Mouse (Mus musculus) liver, embryonic 12.5 days (tissue): Measurements from ENCODE around the gene Borcs8. TPM values are rescaled to one million over a fixed set of nuclear protein-coding genes. Genes with fewer than 3 reads are reported as not detected.

Experiments used
- ATAC-seq: fragments of 200-750 bp; cut with Nextera tagmentation; 2 replicates; pipeline ENCODE4 v1.8.0; 2017; ENCODE audit warnings: moderate number of reproducible peaks, mild to moderate bottlenecking, moderate library complexity
- H3K27ac ChIP-seq: fragments of 300-500 bp; sonication (generic); 2 replicates; pipeline ENCODE4 v1.5.1; 2016; ENCODE audit warnings: mild to moderate bottlenecking
- H3K27me3 ChIP-seq: fragments of 300-500 bp; sonication (generic); replicated peaks from 2 replicates; pipeline ENCODE4 v1.6.1; 2016; ENCODE audit warnings: mild to moderate bottlenecking, moderate library complexity
- H3K36me3 ChIP-seq: fragments of 300-500 bp; sonication (generic); 2 replicates; pipeline ENCODE4 v1.6.1; 2016; ENCODE audit warnings: mild to moderate bottlenecking, moderate library complexity
- H3K4me1 ChIP-seq: fragments of 300-500 bp; sonication (generic); 2 replicates; pipeline ENCODE4 v1.6.1; 2016
- H3K4me2 ChIP-seq: fragments of 300-500 bp; sonication (generic); 2 replicates; pipeline ENCODE4 v1.6.1; 2016; ENCODE audit warnings: mild to moderate bottlenecking, moderate library complexity
- H3K4me3 ChIP-seq: fragments of 300-500 bp; sonication (generic); 2 replicates; pipeline ENCODE4 v1.5.1; 2016; ENCODE audit warnings: mild to moderate bottlenecking, moderate library complexity
- H3K9ac ChIP-seq: fragments of 300-500 bp; sonication (generic); 2 replicates; pipeline ENCODE4 v1.6.1; 2016; ENCODE audit warnings: mild to moderate bottlenecking, moderate library complexity
- H3K9me3 ChIP-seq: fragments of 300-500 bp; sonication (generic); replicated peaks from 2 replicates; pipeline ENCODE4 v1.6.1; 2016; ENCODE audit warnings: mild to moderate bottlenecking, moderate library complexity
- WGBS: fragments of 180-500 bp; shearing (Covaris S2); methylation state at CpG from one replicate; pipeline ENCODE4 v1.1.7; 2016; ENCODE audit not compliant: insufficient replicate concordance; 5-methylcytosine and 5-hydroxymethylcytosine counted together
- polyA plus RNA-seq: library from polyadenylated mRNA; unstranded; fragments of >200 nt; fragmentation: Nextera tagmentation; extraction: Ambion mirVana; gene quantifications from 2 replicates; pipeline ENCODE4 v1.2.1, GENCODE M21; 2016

Gene Borcs8
- polyA plus RNA-seq, 1 experiment from 2014 or later, result 28.8 TPM

- 0 out of 2 replicates have a peak, but pooled peaks cover 4% of the 10 kb centered on the region for H3K4me1 ChIP-seq
- WGBS, result 18% methylated on average over 17 of the region's 17 CpGs
- no peak overlapping the region for H3K27ac ChIP-seq
- no peak overlapping the region for H3K9ac ChIP-seq
- no peaks in the 10 kb centered on the region for H3K9me3 ChIP-seq
- H3K4me3 ChIP-seq, result no peak overlapping the region
- no peaks in the 10 kb centered on the region for H3K36me3 ChIP-seq
- no peak for ATAC-seq
- H3K4me2 ChIP-seq, result no peak overlapping the region
- peaks cover 98% of the 10 kb centered on the region for H3K27me3 ChIP-seq
These were observed 20.3 kb upstream of the Borcs8 start for GRCm38 (mm10) chr8:70118726-70119700.

- Histone ChIP-seq H3K4me1 (0 out of 2 replicates have a peak, but pooled peaks cover 4% of the 10 kb centered on the region), H3K4me2 (no peak within 1 kb of the TSS), H3K27me3 (peaks cover 98% of the 10 kb centered on the region), H3K36me3 (no peaks in the 10 kb centered on the region), H3K4me3 (no peak within 1 kb of the TSS), H3K27ac (no peak within 1 kb of the TSS), H3K9ac (no peak within 1 kb of the TSS), H3K9me3 (no peaks in the 10 kb centered on the region)
- 6% methylated on average over 19 of the region's 19 CpGs for WGBS
- 0 out of 2 replicates have a peak, but pooled peaks have one; percentile 27 for ATAC-seq
These were observed 18.6 kb upstream of the Borcs8 start, which contains the start of gene Ncan for GRCm38 (mm10) chr8:70120667-70121066. TSS of gene Ncan (minus strand) at chr8:70120873.

- no peak overlapping the region for H3K27ac ChIP-seq
- no peak overlapping the region for H3K4me2 ChIP-seq
- 46% methylated on average over 2 of the region's 2 CpGs for WGBS
- H3K4me1 ChIP-seq, result 0 out of 2 replicates have a peak, but pooled peaks cover 4% of the 10 kb centered on the region
- no peaks in the 10 kb centered on the region for H3K9me3 ChIP-seq
- H3K36me3 ChIP-seq, result no peaks in the 10 kb centered on the region
- H3K9ac ChIP-seq, result no peak overlapping the region
- 0 out of 2 replicates have a peak, but pooled peaks have one; percentile 35 for ATAC-seq
- H3K27me3 ChIP-seq, result peaks cover 80% of the 10 kb centered on the region
- no peak overlapping the region for H3K4me3 ChIP-seq
These were observed 16.4 kb upstream of the Borcs8 start for GRCm38 (mm10) chr8:70122863-70123262.

GRCm38 (mm10) chr8:70124992-70125391 lies 14.3 kb upstream of the Borcs8 start:
- Histone ChIP-seq H3K4me1 (peaks cover 9% of the 10 kb centered on the region), H3K4me2 (no peak overlapping the region), H3K27ac (no peak overlapping the region), H3K9me3 (no peaks in the 10 kb centered on the region), H3K27me3 (peaks cover 59% of the 10 kb centered on the region), H3K9ac (no peak overlapping the region), H3K4me3 (no peak overlapping the region), H3K36me3 (no peaks in the 10 kb centered on the region)
- no peak for ATAC-seq
- WGBS, result 46% methylated on average over 8 of the region's 8 CpGs

GRCm38 (mm10) chr8:70128435-70128834 lies 10.9 kb upstream of the Borcs8 start:
- WGBS, result 60% methylated on average over 3 of the region's 3 CpGs
- Histone ChIP-seq H3K27ac (no peak overlapping the region), H3K36me3 (peaks cover 13% of the 10 kb centered on the region), H3K4me2 (no peak overlapping the region), H3K4me3 (no peak overlapping the region), H3K9ac (no peak overlapping the region), H3K4me1 (peaks cover 30% of the 10 kb centered on the region), H3K27me3 (peaks cover 27% of the 10 kb centered on the region), H3K9me3 (no peaks in the 10 kb centered on the region)
- ATAC-seq, result no peak

GRCm38 (mm10) chr8:70129309-70129952 lies 9.9 kb upstream of the Borcs8 start:
- Histone ChIP-seq H3K27ac (no peak overlapping the region), H3K4me1 (peaks cover 40% of the 10 kb centered on the region), H3K4me3 (no peak overlapping the region), H3K4me2 (no peak overlapping the region), H3K36me3 (peaks cover 23% of the 10 kb centered on the region), H3K9me3 (no peaks in the 10 kb centered on the region), H3K27me3 (peaks cover 17% of the 10 kb centered on the region), H3K9ac (no peak overlapping the region)
- ATAC-seq, result no peak
- 66% methylated on average over 9 of the region's 9 CpGs for WGBS

- no peaks in the 10 kb centered on the region for H3K9me3 ChIP-seq
- H3K27ac ChIP-seq, result no peak overlapping the region
- H3K27me3 ChIP-seq, result peaks cover 10% of the 10 kb centered on the region
- no peak overlapping the region for H3K9ac ChIP-seq
- no peak for ATAC-seq
- H3K4me1 ChIP-seq, result peaks cover 47% of the 10 kb centered on the region
- no peak overlapping the region for H3K4me3 ChIP-seq
- H3K36me3 ChIP-seq, result peaks cover 29% of the 10 kb centered on the region
- H3K4me2 ChIP-seq, result no peak overlapping the region
- WGBS, result 72% methylated on average over 3 of the region's 3 CpGs
These were observed 9.2 kb upstream of the Borcs8 start for GRCm38 (mm10) chr8:70130066-70130465.

GRCm38 (mm10) chr8:70131166-70131883 lies 8.0 kb upstream of the Borcs8 start, which contains the start of gene Nr2c2ap:
TSS of gene Nr2c2ap (plus strand) at chr8:70131333.
- peak within 1 kb of the TSS; percentile 79 for H3K4me2 ChIP-seq
- WGBS, result under 1% methylated on average over 37 of the region's 37 CpGs
- peak within 1 kb of the TSS; percentile 77 for H3K4me3 ChIP-seq
- peak within 1 kb of the TSS; percentile 77 for H3K9ac ChIP-seq
- no peaks in the 10 kb centered on the region for H3K9me3 ChIP-seq
- H3K4me1 ChIP-seq, result peaks cover 48% of the 10 kb centered on the region
- peaks cover 42% of the 10 kb centered on the region for H3K36me3 ChIP-seq
- peak within 1 kb of the TSS; percentile 65 for H3K27ac ChIP-seq
- peak; percentile 85 for ATAC-seq
- H3K27me3 ChIP-seq, result no peaks in the 10 kb centered on the region

GRCm38 (mm10) chr8:70134086-70134485 lies 5.2 kb upstream of the Borcs8 start:
- no peak overlapping the region for H3K4me3 ChIP-seq
- H3K36me3 ChIP-seq, result peaks cover 57% of the 10 kb centered on the region
- 0 out of 2 replicates have a peak overlapping the region, but pooled peaks have one; percentile 0 for H3K27ac ChIP-seq
- no peak overlapping the region for H3K9ac ChIP-seq
- H3K4me1 ChIP-seq, result peaks cover 59% of the 10 kb centered on the region
- H3K4me2 ChIP-seq, result no peak overlapping the region
- no peak for ATAC-seq
- WGBS, result 81% methylated on average over 5 of the region's 5 CpGs
- H3K9me3 ChIP-seq, result no peaks in the 10 kb centered on the region
- no peaks in the 10 kb centered on the region for H3K27me3 ChIP-seq

GRCm38 (mm10) chr8:70134931-70135330 lies 4.4 kb upstream of the Borcs8 start:
- Histone ChIP-seq H3K4me1 (peaks cover 55% of the 10 kb centered on the region), H3K27me3 (no peaks in the 10 kb centered on the region), H3K9me3 (no peaks in the 10 kb centered on the region), H3K36me3 (peaks cover 57% of the 10 kb centered on the region), H3K4me2 (no peak overlapping the region), H3K4me3 (no peak overlapping the region), H3K9ac (no peak overlapping the region), H3K27ac (no peak overlapping the region; the same call in 1 of the 2 replicates)
- no peak for ATAC-seq
- WGBS, result 76% methylated on average over 9 of the region's 9 CpGs

GRCm38 (mm10) chr8:70136591-70136990 lies 2.7 kb upstream of the Borcs8 start:
- Histone ChIP-seq H3K27ac (no peak overlapping the region), H3K4me1 (peaks cover 61% of the 10 kb centered on the region), H3K9ac (no peak overlapping the region), H3K4me3 (no peak overlapping the region), H3K9me3 (no peaks in the 10 kb centered on the region), H3K27me3 (no peaks in the 10 kb centered on the region), H3K36me3 (peaks cover 57% of the 10 kb centered on the region), H3K4me2 (no peak overlapping the region)
- WGBS, result 70% methylated on average over 4 of the region's 4 CpGs
- ATAC-seq, result no peak
